Mouse (Mus musculus): ENCODE results near the gene Lrrfip2. TPM values are rescaled to one million over a fixed set of nuclear protein-coding genes. Genes with fewer than 3 reads are reported as not detected.

Lrrfip2 gene
- total and polyA plus RNA-seq, 3 experiments, result 16.6 to 30.9 (median 25.2) TPM

- no peak overlapping the region for H3K4me3 ChIP-seq (replicated peaks in 1 of 3; ENCODE audit: low read depth in 2 of 3, low read length in 2 of 3, poor library complexity in 1 of 3)
- peaks cover 0 to 3% of the 10 kb centered on the region in 2 experiments; a peak in 2 of 4 replicates for H3K4me1 ChIP-seq (ENCODE audit: control insufficient read depth in 1 of 2, insufficient read depth in 2 of 2)
- H3K9me3 ChIP-seq (replicated peaks; ENCODE audit: low read length), result no peaks in the 10 kb centered on the region
- no peak overlapping the region for H3K4me2 ChIP-seq (ENCODE audit: insufficient read depth, low read depth, poor library complexity, severe bottlenecking)
- H3K36me3 ChIP-seq (replicated peaks in 1 of 2; ENCODE audit: control insufficient read depth in 1 of 2, insufficient read depth in 1 of 2, low read length in 1 of 2), result peaks cover 3 to 6% of the 10 kb centered on the region in 2 experiments
- H3K9ac ChIP-seq (ENCODE audit: insufficient read depth, low read depth), result no peak overlapping the region
- no peaks in the 10 kb centered on the region for H3K27me3 ChIP-seq (replicated peaks)
- in situ Hi-C loops (cut with MboI; ENCODE audit: low pct_ligation_motif_present, low pct_unique_long_range_greater_than_20kb, low sequenced_read_pairs), result no loop called here
- no peak for DNase-seq (ENCODE audit: extremely low read depth)
- H3K79me2 ChIP-seq (replicated peaks; ENCODE audit: control insufficient read depth, extremely low read depth, insufficient read depth, poor library complexity, severe bottlenecking), result no peaks in the 10 kb centered on the region
- dilution Hi-C loops (cut with MboI; ENCODE audit: extremely low pct_ligation_motif_present, extremely low pct_unique_long_range_greater_than_20kb, low sequenced_read_pairs), result no loop called here
- H3K27ac ChIP-seq (ENCODE audit: insufficient read depth, low read depth), result no peak overlapping the region
- no peak for TF ChIP-seq POLR2AphosphoS2 (IDR thresholded peaks at IDR 0.05; ENCODE audit: low read depth, low read length)
- no peak for TF ChIP-seq UBTF (IDR thresholded peaks at IDR 0.05; ENCODE audit: low read depth, low read length)
- TF ChIP-seq E2F4 (IDR thresholded peaks at IDR 0.05; ENCODE audit: insufficient replicate concordance, low read depth, low read length), result no peak
- no peak for TF ChIP-seq MAFK (IDR thresholded peaks at IDR 0.05; ENCODE audit: insufficient replicate concordance, low read length)
- TF ChIP-seq HCFC1 (IDR thresholded peaks at IDR 0.05; ENCODE audit: low read depth, low read length), result no peak
- TF ChIP-seq KAT2A (IDR thresholded peaks at IDR 0.05; ENCODE audit: insufficient replicate concordance, low read length), result no peak
- no peak for TF ChIP-seq MAX (IDR thresholded peaks at IDR 0.05; ENCODE audit: low read length)
- no peak for TF ChIP-seq PAX5 (IDR thresholded peaks at IDR 0.05; ENCODE audit: low read length)
- TF ChIP-seq NELFE (IDR thresholded peaks at IDR 0.05; ENCODE audit: low read depth, low read length), result no peak
- no peak for TF ChIP-seq ZC3H11A (IDR thresholded peaks at IDR 0.05; ENCODE audit: low read depth, low read length)
- no peak for TF ChIP-seq NRF1 (IDR thresholded peaks at IDR 0.05; ENCODE audit: low read depth, low read length)
- no peak for TF ChIP-seq ELF1 (IDR thresholded peaks at IDR 0.05; ENCODE audit: low read depth, low read length)
- TF ChIP-seq CHD1 (IDR thresholded peaks at IDR 0.05; ENCODE audit: low read depth, low read length), result no peak
- no peak for TF ChIP-seq USF1 (IDR thresholded peaks at IDR 0.05; ENCODE audit: low read depth, low read length)
- no peak for TF ChIP-seq ZMIZ1 (IDR thresholded peaks at IDR 0.05; ENCODE audit: low read depth, low read length)
- no peak for TF ChIP-seq MYC (IDR thresholded peaks at IDR 0.05; ENCODE audit: low read depth, low read length)
- no peak for TF ChIP-seq RAD21 (IDR thresholded peaks at IDR 0.05; ENCODE audit: low read depth, low read length)
- TF ChIP-seq POLR2A (IDR thresholded peaks at IDR 0.05; ENCODE audit: low read depth, low read length), result no peak
- no peak for TF ChIP-seq ZKSCAN1 (IDR thresholded peaks at IDR 0.05; ENCODE audit: borderline replicate concordance, low read depth, low read length)
- TF ChIP-seq IRF4 (IDR thresholded peaks at IDR 0.05; ENCODE audit: low read depth, low read length), result no peak
Measured at GRCm38 (mm10) chr9:111155764-111156458, 38.5 kb downstream of the Lrrfip2 start.

- H3K4me2 ChIP-seq (ENCODE audit: insufficient read depth, low read depth, poor library complexity, severe bottlenecking), result no peak overlapping the region
- in situ Hi-C loops (cut with MboI; ENCODE audit: low pct_ligation_motif_present, low pct_unique_long_range_greater_than_20kb, low sequenced_read_pairs) (no loop called here), dilution Hi-C loops (cut with MboI; ENCODE audit: extremely low pct_ligation_motif_present, extremely low pct_unique_long_range_greater_than_20kb, low sequenced_read_pairs) (no loop called here)
- H3K4me1 ChIP-seq (ENCODE audit: control insufficient read depth in 1 of 2, insufficient read depth in 2 of 2), result peaks cover 4 to 13% of the 10 kb centered on the region in 2 experiments
- peaks cover 3 to 20% of the 10 kb centered on the region in 2 experiments for H3K36me3 ChIP-seq (replicated peaks in 1 of 2; ENCODE audit: control insufficient read depth in 1 of 2, insufficient read depth in 1 of 2, low read length in 1 of 2)
- TF ChIP-seq CHD1 (IDR thresholded peaks at IDR 0.05; ENCODE audit: low read depth, low read length) (no peak), USF1 (IDR thresholded peaks at IDR 0.05; ENCODE audit: low read depth, low read length) (no peak), RCOR1 (conservative IDR thresholded peaks at IDR 0.05; ENCODE audit: low read depth, low read length) (no peak), PAX5 (IDR thresholded peaks at IDR 0.05; ENCODE audit: low read length) (no peak), JUND (conservative IDR thresholded peaks at IDR 0.05; ENCODE audit: low read depth, low read length) (no peak), NRF1 (IDR thresholded peaks at IDR 0.05; ENCODE audit: low read depth, low read length) (no peak), MAFK (IDR thresholded peaks at IDR 0.05; ENCODE audit: insufficient replicate concordance, low read length) (no peak), BHLHE40 (IDR thresholded peaks at IDR 0.05; ENCODE audit: low read depth, low read length) (no peak), MXI1 (IDR thresholded peaks at IDR 0.05; ENCODE audit: low read depth, low read length) (no peak), ETS1 (conservative IDR thresholded peaks at IDR 0.05; ENCODE audit: low read depth, low read length) (no peak), NELFE (IDR thresholded peaks at IDR 0.05; ENCODE audit: low read depth, low read length) (no peak), TCF12 (IDR thresholded peaks at IDR 0.05; ENCODE audit: low read depth, low read length) (no peak), E2F4 (IDR thresholded peaks at IDR 0.05; ENCODE audit: insufficient replicate concordance, low read depth, low read length) (no peak), CTCF (conservative IDR thresholded peaks at IDR 0.05 in 1 of 2, IDR thresholded peaks at IDR 0.05 in 1 of 2; ENCODE audit: low read depth in 2 of 2, low read length in 2 of 2) (no peak), SIN3A (IDR thresholded peaks at IDR 0.05; ENCODE audit: low read length) (no peak), SMC3 (IDR thresholded peaks at IDR 0.05; ENCODE audit: low read depth, low read length) (no peak), TBP (conservative IDR thresholded peaks at IDR 0.05; ENCODE audit: low read depth, low read length) (no peak)
- H3K27ac ChIP-seq (ENCODE audit: insufficient read depth, low read depth), result no peak overlapping the region; the same call in 1 of the 2 replicates
- no peak overlapping the region for H3K4me3 ChIP-seq (replicated peaks in 1 of 3; ENCODE audit: low read depth in 2 of 3, low read length in 2 of 3, poor library complexity in 1 of 3)
- no peaks in the 10 kb centered on the region for H3K79me2 ChIP-seq (replicated peaks; ENCODE audit: control insufficient read depth, extremely low read depth, insufficient read depth, poor library complexity, severe bottlenecking)
- DNase-seq (ENCODE audit: extremely low read depth), result no peak
- no peak overlapping the region for H3K9ac ChIP-seq (ENCODE audit: insufficient read depth, low read depth)
- H3K27me3 ChIP-seq (replicated peaks), result no peaks in the 10 kb centered on the region
- H3K9me3 ChIP-seq (replicated peaks; ENCODE audit: low read length), result no peaks in the 10 kb centered on the region
Measured at GRCm38 (mm10) chr9:111159562-111159961, 42.2 kb downstream of the Lrrfip2 start.
